Mouse (Mus musculus): ENCODE measurements at regions not wholly inside any gene's neighbourhood (a gene's known extent, or its start where the extent isn't known, plus 50 kb on each side); places are given as distances from the start of the nearest gene placed in this dataset.
A peak's percentile ranks its signal among the peaks of the same experiment; 100 is the strongest.

DNA sequence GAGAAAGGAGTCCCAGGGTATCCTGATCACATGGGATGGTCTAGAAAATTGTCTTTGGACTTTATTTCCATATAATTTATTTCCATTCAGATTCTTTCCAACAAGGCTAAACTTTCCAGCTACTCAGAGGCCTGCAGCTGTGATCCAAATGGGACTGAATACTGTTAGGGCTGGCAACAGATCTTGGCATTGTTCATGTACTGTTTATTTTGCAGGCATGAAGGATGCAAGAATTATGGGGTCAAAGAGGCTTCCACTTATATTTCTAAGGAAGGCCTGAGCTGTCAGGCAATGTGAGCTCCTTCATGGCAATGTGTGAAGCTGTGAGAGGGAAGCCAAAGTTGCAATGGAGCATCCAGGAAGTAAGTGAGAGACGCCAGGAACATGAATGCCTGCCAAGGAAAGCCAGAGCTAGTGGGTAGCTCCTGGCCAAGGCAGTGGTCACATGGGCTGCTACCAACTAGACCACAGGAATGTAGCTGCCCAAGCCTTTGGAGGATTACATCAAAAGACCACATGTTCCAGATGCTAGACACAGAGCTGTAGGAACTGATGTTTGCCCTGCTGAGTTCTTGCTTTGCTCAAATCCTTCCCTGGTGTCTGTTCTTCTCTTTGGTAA, 261.8 kb upstream of the Sox11 start:
- no peak for DNase-seq (ENCODE audit: low read depth, low spot score)

DNA sequence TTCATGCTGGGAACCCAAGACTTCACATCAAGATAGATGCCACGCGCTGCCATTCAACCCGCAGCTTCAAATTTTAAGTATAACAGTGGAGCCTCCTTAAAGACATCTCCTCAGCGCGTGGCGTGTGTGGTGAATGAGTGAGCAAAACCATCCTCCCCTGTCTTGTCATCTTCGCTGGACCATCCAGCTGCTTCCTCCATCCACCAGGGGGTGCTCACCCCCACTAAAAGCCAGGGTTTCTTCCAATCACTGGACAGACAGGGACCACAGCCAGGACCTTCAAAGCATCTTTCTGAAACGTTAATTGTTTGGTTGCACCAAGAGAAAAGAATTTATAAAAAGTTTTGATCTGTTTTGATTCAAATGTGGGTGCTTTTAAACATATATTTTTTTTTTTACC, 256.8 kb upstream of the Sox11 start:
- DNase-seq (ENCODE audit: low read depth, low spot score) = peak; percentile 46

GRCm38 (mm10) chr12:27597878-27598277, 255.5 kb upstream of the Sox11 start:
- DNase-seq (ENCODE audit: low read depth, low spot score) = no peak

- no peak for DNase-seq (ENCODE audit: low read depth, low spot score)
Measured at GRCm38 (mm10) chr12:27597322-27597721, 254.9 kb upstream of the Sox11 start.

DNA sequence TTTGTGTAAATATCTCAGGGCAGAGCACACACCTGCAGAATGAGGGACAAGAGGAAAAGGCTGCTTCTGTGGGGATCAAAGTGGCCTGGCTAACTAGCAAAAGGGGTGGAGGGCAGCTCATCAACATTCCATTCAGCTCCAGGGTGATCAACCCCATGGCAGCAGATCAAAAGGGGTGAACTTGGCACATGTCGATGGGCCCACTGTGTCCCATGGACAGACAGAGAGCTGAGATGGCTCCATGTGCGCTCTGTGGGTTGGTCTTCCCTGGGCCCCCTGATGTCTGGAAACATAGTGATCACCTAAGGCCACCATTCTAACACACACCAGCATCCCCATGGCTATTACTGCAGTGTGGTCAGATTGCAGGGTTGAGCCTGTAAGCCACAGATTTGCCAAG, 253.2 kb upstream of the Sox11 start:
- no peak for DNase-seq (ENCODE audit: low read depth, low spot score)

DNA sequence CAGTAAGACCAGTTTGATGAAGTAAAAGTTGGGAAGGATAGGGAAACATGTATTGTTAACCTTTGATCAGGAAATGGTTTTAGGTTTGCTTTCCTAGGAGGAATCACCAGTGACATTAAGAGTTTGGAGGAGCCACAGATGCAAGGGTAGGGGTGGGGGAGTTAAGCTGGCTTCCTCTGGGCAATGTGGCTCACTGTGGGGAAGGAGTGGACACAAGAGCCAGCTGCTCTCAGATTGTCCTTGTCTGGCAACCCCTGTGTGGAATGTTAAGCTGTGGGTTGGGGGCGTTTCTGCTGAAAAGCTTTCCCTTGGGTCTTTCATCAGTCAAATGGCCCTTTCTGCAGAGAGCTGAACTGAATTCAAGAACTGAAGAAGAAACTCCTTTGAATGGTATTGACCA, 251.1 kb upstream of the Sox11 start:
- no peak for DNase-seq (ENCODE audit: low read depth, low spot score)

DNA sequence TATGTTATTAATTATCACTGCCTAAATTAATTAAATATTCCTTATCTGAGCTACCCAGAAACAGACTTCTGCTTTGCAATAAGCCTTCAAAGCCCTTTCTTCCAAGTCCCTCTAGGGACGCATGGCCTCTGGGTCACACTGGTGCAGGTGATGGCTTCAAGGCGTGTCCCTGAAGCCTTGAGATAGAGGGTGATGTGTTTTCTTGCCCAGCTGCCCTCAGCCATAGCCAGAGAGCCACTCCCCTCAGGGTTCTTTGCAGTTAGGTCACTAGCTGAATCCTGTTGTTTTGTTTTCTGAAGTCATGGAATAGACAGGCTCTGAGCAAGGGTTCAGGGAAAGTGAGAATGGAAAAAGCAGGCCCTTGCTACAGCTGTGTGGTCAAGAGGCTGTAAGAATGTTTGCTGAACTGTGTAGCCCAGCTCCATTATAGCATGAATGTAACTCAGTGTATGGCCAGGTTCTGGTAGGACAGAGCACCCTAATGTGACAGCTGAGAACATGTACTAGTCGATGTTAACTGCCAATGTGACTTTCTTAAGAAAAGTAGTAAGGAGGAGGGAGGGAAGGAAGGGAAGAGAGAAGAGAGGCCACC, 233.8 kb upstream of the Sox11 start:
- no peak for DNase-seq (ENCODE audit: low read depth, low spot score)

- peak; percentile 43 for DNase-seq (ENCODE audit: low read depth, low spot score)
Measured at GRCm38 (mm10) chr12:27575629-27576028, 233.3 kb upstream of the Sox11 start.

GRCm38 (mm10) chr12:27567250-27567649, 224.9 kb upstream of the Sox11 start:
- DNase-seq (ENCODE audit: low read depth, low spot score) = no peak

GRCm38 (mm10) chr12:27565965-27566507, 223.7 kb upstream of the Sox11 start:
- peak; percentile 50 for DNase-seq (ENCODE audit: low read depth, low spot score)

DNA sequence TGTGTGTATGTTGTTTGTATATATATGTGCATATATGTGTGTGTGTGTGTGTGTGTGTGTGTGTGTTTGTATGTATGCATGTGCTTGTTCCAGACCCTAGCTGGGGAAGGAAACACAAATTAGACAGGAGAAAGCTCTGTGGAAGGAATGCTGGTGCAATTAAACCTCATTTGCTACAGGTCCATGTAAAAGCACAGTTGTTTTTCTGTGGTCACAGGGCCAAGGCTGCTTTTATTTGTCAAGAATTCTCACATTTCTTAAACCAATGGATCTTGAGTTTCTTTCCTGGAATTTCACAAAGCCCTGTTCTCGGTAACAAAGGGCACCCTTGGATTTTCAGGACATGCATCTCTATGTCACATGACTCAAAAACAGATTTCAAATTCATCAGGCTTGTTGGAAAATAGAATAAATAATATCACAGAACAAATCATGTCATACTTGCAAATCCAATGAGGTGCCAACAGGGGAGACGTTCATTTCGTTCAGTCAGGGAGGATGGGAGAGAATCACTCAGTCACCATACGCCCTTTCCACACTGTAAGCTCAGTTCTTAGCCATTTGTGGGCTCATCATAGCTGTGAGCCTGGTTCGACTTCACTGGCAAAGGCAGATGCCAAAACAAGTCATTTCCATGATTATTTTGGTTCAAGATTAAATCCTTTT, 222.4 kb upstream of the Sox11 start:
- DNase-seq (ENCODE audit: low read depth, low spot score) = no peak

DNA sequence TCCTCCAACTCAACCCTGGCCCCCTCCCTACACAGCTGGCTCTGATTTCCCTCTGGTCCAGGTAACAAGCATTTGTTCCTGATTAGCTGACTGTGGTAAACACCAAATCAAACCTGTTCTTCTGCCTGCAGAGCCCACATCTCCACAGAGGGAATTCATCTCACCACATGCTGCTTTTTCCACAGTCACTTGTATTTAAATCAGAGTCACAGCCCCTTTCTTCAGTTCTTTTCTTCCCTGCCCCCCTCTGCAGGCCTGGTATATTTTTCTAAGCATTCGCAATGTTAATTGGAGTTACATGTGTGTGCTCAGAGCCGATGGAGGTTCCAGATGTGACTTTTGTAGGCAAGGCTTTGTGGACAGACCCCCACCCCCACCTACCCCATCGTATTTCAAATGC, 221.5 kb upstream of the Sox11 start:
- peak; percentile 23 for DNase-seq (ENCODE audit: low read depth, low spot score)

GRCm38 (mm10) chr12:27552809-27553208, 210.4 kb upstream of the Sox11 start:
- no peak for DNase-seq (ENCODE audit: low read depth, low spot score)

GRCm38 (mm10) chr12:27538210-27538609, 195.8 kb upstream of the Sox11 start:
- no peak for DNase-seq (ENCODE audit: low read depth, low spot score)

DNA sequence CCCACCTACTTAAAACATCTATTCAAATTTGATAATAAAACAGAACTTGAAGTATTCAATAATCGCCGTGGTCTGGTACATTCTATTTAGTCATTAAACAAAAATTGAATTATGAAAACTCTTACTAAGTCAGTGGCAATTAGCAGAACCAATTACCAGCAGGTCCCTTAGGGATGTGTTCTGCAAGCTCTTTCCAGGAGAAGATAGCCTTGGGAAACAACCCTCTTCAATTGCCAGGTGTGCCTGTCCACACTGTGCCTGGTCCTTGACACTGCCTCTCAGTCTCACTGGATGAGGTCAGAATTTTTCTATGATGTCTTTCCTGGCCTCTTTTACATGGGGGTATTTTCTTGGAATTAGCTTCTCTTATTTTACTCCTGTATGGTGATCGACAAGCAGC, 195.1 kb upstream of the Sox11 start:
- no peak for DNase-seq (ENCODE audit: low read depth, low spot score)

DNA sequence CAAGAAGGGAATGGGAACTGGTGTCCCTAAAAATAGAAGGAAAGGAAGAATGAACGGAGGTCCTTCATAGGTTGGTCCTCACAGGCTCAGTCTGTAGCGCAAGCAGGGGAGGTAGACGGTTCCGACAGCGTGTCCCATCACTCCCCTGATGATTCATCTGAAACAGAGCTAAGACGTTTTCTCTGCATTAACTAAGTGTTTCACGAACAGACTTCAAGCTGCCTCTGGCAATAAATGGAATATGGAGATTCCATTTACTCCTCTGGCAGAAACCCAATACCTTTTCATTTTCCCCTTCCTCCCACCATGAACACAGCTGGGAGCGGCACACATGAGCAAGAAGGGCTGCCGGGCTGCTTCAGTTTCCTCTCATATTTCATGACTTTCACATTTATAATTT, 194.6 kb upstream of the Sox11 start:
- DNase-seq (ENCODE audit: low read depth, low spot score) = no peak

DNA sequence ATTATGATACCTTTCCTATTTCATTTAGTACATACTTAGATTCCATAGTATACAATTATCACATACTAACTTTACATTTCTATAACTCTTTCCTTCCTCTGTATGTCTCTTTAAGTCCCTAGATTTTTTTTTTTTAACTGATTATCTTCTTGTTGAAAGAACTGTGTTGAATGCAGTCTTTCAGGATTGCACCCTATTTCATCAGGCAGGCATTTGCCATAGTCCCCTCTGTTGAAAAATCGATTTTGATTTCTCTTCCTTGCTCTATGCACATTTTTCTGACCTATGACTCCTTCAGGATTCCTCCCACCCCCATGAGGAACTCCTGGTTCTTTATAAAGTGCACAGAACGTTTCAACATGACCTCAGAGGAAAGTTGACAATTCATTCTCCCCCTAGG, 183.2 kb upstream of the Sox11 start:
- DNase-seq (ENCODE audit: low read depth, low spot score) = no peak

- no peak for DNase-seq (ENCODE audit: low read depth, low spot score)
Measured at GRCm38 (mm10) chr12:27513253-27513652, 170.9 kb upstream of the Sox11 start.

GRCm38 (mm10) chr12:27508226-27508560, 165.8 kb upstream of the Sox11 start:
- no peak for DNase-seq (ENCODE audit: low read depth, low spot score)

GRCm38 (mm10) chr12:27507523-27508225, 165.3 kb upstream of the Sox11 start:
- DNase-seq (ENCODE audit: low read depth, low spot score) = no peak

DNA sequence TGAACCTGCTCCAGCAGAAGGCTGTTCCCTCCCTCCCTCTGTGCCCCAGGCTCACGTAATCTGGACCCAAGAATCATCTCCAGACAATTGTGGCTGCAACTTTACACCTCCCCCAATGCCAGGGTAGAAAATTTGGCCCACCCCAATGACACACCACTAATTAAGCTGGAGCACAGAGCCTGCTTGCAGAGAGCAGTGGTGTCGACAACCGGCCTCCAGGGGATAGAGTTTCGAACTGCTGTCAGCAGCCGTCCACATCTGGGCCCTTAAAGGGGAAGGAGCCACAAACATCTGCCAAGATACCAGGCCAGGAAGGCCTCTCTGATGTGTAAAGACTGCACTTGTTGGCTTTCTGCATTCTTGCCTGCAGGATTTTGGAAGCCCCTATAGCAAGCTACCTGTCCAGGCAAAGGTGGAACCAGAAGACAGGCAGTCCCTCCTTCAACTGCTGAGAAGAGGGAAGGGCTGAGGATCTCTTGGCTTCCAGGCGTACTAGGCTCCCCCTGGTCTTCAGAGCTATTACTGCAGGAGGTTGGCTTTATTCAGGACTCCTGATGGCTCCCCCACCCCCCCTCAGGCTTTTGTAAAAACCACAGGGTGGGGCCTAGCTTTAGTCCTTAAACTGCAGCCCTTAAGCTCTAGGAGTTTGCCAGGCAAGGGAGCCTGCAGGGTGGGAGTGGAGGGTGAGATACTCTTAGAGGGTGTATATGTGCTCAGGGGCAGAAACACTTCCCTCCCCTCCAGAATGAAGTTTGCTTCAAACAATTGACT, 160.5 kb upstream of the Sox11 start:
- DNase-seq (ENCODE audit: low read depth, low spot score) = no peak

DNA sequence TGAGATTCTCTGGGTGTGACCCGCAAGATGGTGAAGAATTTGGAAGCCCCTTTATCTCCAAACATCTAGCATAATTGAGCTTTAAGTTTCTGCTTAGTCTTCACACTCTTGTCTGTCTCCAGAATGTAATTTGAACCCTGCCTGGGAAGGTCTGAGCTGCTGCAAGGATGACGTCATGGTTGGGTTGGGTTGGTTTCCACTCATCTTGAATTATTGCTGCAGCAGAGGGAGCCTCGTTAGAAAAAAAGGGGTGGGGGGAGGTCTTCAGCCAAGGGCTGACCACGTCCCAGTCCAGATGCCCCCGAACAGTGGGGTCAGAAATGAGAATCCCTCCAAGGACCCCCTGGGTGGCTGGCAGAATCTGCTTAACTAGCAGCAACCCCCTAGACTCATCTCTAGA, 158.1 kb upstream of the Sox11 start:
- no peak for DNase-seq (ENCODE audit: low read depth, low spot score)
